Mouse (Mus musculus): ENCODE results near the gene Olfr615.
"Not testable (repeated sequence)": the region's sequence is repeated elsewhere in the genome, so short reads cannot be mapped to it uniquely, and the experiment has no call there.

The Olfr615 gene

GRCm38 (mm10) chr7:103555779-103556178 lies at the start of gene Olfr615:
Gene Olfr615, plus strand, starts transcription at chr7:103556079.
- no peak for DNase-seq (ENCODE audit: low spot score)

GRCm38 (mm10) chr7:103512022-103512421 lies 43.9 kb upstream of the Olfr615 start, which contains the start of gene Olfr610:
Gene Olfr610, minus strand, starts transcription at chr7:103512122.
- DNase-seq (ENCODE audit: low spot score) = no peak

- DNase-seq (ENCODE audit: low spot score) = not testable (repeated sequence)
These were observed 35.1 kb upstream of the Olfr615 start, which contains the start of gene Olfr611 for GRCm38 (mm10) chr7:103520746-103521145. Gene Olfr611, minus strand, starts transcription at chr7:103520846.

- DNase-seq (ENCODE audit: low spot score) = not testable (repeated sequence)
These were observed 13.3 kb upstream of the Olfr615 start, which contains the start of gene Olfr612 for GRCm38 (mm10) chr7:103542617-103543016. Gene Olfr612, minus strand, starts transcription at chr7:103542717.

GRCm38 (mm10) chr7:103547774-103548173 lies 8.1 kb upstream of the Olfr615 start, which contains the start of gene Olfr613:
Gene Olfr613, plus strand, starts transcription at chr7:103548074.
- DNase-seq (ENCODE audit: low spot score) = no peak

- DNase-seq (ENCODE audit: low spot score) = no peak
These were observed 13.2 kb downstream of the Olfr615 start, which contains the start of gene Olfr616 for GRCm38 (mm10) chr7:103569043-103569442. Gene Olfr616, minus strand, starts transcription at chr7:103569143.

DNA sequence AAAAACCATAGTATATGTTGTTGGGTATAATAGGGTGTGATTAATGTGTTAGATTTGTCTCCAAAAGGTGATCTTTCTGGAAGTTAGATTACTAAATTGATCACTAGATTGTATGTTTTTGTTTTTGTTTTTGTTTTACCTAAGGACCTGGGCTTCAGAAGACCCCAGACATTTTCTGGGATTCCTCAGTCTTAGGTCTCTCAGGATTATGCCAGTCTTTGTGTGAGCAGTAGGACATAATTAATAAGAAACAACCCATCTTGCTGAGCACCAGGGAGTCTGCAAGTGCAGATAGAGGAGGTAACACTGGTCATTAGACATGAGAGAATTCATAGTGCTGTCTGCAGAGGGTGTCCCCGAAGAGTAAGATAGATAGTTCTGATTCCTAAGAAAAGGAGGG lies 16.9 kb downstream of the Olfr615 start, which contains the start of gene Olfr617:
Gene Olfr617 (plus strand): TSS at position 301 of the 400 bp plus-strand sequence.
- no peak for DNase-seq (ENCODE audit: low spot score)

DNA sequence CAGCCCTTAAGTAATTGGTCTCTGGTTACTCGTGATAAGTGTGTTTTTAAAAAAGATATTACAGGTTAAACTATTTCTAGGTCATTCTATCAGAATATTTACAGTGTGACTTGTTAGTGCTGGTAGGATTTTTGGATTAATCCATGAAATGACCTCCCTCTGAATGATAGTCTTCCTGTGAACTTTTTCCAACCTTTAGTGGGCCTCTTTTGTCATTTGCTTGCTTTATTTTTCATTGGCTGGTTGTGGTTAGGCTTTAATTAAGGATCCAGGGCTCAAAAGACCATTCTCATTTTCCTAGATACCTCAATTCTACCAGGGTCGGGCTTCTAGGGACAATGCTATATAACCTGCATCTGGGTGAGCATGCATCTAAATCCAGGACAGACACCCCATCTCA lies 33.9 kb downstream of the Olfr615 start, which contains the start of gene Olfr618:
Gene Olfr618 (plus strand): TSS at position 301 of the 400 bp plus-strand sequence.
- no peak for DNase-seq (ENCODE audit: low spot score)

GRCm38 (mm10) chr7:103600275-103600674 lies 44.4 kb downstream of the Olfr615 start, which contains the start of gene Olfr619:
Gene Olfr619, plus strand, starts transcription at chr7:103600575.
- DNase-seq (ENCODE audit: low spot score) = no peak

DNA sequence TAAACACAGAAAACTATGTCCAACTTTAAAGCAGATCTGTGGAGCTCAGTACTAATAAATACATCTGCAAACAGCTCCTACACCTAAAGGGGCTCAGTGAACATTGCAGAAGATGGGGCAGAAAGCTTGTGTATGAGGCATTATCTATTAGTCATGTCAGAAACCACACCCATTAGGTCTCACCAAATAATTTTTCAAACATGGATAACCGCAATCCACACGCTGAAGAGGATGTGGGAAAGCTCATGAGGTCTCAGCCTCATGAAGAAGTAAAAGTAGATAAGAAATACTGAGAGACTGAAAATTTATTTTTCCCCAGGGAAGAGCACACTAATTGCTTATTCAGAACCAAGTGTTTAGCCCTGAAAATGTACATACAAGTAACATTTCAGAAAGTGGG lies 51.5 kb downstream of the Olfr615 start:
- no peak for DNase-seq (ENCODE audit: low spot score)

DNA sequence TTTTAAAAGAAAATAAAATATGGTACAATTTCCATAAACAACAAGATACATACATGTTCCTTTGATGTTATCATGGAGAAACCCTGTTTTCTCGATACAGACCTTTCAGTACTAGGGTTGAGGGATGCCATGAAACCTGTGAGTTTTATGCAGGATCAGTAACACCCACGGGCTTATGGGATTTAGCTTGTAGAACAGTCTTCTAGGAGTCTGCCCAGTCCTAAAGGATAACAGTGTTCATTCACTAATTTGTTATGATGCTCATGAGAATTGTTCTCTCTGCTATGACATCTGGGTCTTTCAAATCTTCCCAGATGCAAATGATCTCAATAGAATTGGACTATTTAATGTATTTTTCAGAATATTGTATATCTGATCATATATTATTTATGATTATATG lies 56.6 kb downstream of the Olfr615 start, which contains the start of gene Olfr620:
Gene Olfr620 (minus strand): TSS at position 101 of the 400 bp plus-strand sequence.
- no peak for DNase-seq (ENCODE audit: low spot score)

Data from yolk sac, embryonic 10.5 days (tissue).